In the genomic region with DNA sequence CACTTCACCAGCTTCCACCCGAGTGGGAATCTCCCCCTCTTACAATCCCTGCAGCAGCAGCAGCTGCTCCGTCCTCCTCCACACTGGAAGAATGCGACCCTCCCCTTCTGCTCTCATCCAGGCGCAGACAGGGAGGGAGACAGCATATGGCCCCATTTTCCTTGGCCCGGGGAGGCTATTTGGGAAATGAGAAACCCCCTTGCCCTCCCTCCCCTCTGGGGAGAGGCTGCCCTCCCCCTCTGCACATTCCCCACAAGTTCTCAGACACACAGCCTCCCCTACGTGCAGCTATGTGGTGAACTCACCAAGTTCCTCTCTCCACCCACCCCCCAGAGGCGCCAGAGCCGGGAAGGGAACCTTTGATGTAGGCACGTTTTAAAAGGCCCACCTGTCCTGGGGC, we compare ENCODE assay signal across 9 mouse cellular contexts. TPM values are rescaled to one million over a fixed set of nuclear protein-coding genes. Genes with fewer than 3 reads are reported as not detected.
DNase-seq lines count a peak whose midpoint lies in the region; ATAC-seq and TF ChIP-seq lines count a peak whose summit lies in the region.
"Had no signal": no experiment of that assay in that cellular context is flagged by ENCODE, and none has a peak within 500 bp of the region (broad histone marks: within the 10 kb centered on the region; RNA-seq: fewer than 3 reads in every experiment).

No protein-coding gene starts in this region.

- no peak for TF ChIP-seq POLR2A in myocyte (IDR thresholded peaks at IDR 0.05; ENCODE audit: insufficient read length, low read depth)

- H3K4me1 ChIP-seq in kidney, embryonic 14.5 days (ENCODE audit: control insufficient read depth, insufficient read depth, low read length) = peaks cover 36% of the 10 kb centered on the region

- no peaks in the 10 kb centered on the region for H3K9me3 ChIP-seq in kidney, embryonic 14.5 days (ENCODE audit: control insufficient read depth, low read length)

- no peak overlapping the region for H3K4me3 ChIP-seq in kidney, embryonic 14.5 days (ENCODE audit: low read length)
- H3K4me3 ChIP-seq in myocyte = no peak overlapping the region

- H3K4me2 ChIP-seq in kidney, embryonic 14.5 days (replicated peaks; ENCODE audit: low read depth, low read length) = no peak overlapping the region
- H3K4me2 ChIP-seq in myocyte (ENCODE audit: low read depth) = peak overlapping the region; percentile 32

- no peaks in the 10 kb centered on the region for H3K79me2 ChIP-seq in myocyte (ENCODE audit: control insufficient read depth, insufficient read depth)

- no peak overlapping the region for H3ac ChIP-seq in myocyte (ENCODE audit: control insufficient read depth, insufficient read length)

- DNase-seq in kidney, postnatal 25 days = no peak
- peak; percentile 55 for DNase-seq in embryo, embryonic 11.5 days (ENCODE audit: low read depth, low spot score)
- peak; percentile 76 for DNase-seq in forelimb bud, embryonic 11.5 days (ENCODE audit: low read depth, low spot score)
- DNase-seq in thymus, postnatal 14 days = no peak
- DNase-seq in layer of hippocampus, postnatal 36 days = no peak

- 5% methylated on average over 9 of the region's 9 CpGs for WGBS in kidney, embryonic 14.5 days

- H3K9ac ChIP-seq in kidney, embryonic 14.5 days (ENCODE audit: low read depth, low read length) = no peak overlapping the region

- peak; percentile 88 for ATAC-seq in kidney, embryonic 14.5 days (ENCODE audit: low FRiP score, low TSS enrichment)
- no peak for ATAC-seq in monocyte, adult 5-6 weeks (replicated peaks; ENCODE audit: insufficient number of reproducible peaks, low FRiP score, low TSS enrichment, poor library complexity, severe bottlenecking)

- H3K36me3 ChIP-seq in kidney, embryonic 14.5 days (ENCODE audit: control insufficient read depth, insufficient read depth, low read length) = no peaks in the 10 kb centered on the region
- H3K36me3 ChIP-seq in myocyte (ENCODE audit: control insufficient read depth, insufficient read depth) = no peaks in the 10 kb centered on the region

- H3K27me3 ChIP-seq in kidney, embryonic 14.5 days (ENCODE audit: control insufficient read depth, insufficient read depth, low read length) = no peaks in the 10 kb centered on the region
- H3K27me3 ChIP-seq in myocyte (ENCODE audit: control insufficient read depth, insufficient read depth, insufficient read length) = no peaks in the 10 kb centered on the region

- peak overlapping the region; percentile 30; the same call in 1 of the 2 replicates for H3K27ac ChIP-seq in kidney, embryonic 14.5 days (ENCODE audit: low read depth, low read length)
- H3K27ac ChIP-seq: macrophage had no signal

TF ChIP-seq in myocyte, 11 proteins besides CTCF, POLR2A, EP300 and RAD21:
- TF ChIP-seq CEBPB (IDR thresholded peaks at IDR 0.05; ENCODE audit: insufficient read depth, poor library complexity, severe bottlenecking) (no peak), POLR2AphosphoS2 (IDR thresholded peaks at IDR 0.05; ENCODE audit: insufficient read length, low read depth) (no peak), REST (IDR thresholded peaks at IDR 0.05; ENCODE audit: insufficient read depth, insufficient read length) (no peak), MYOG (IDR thresholded peaks at IDR 0.05; ENCODE audit: control insufficient read depth in 1 of 3, insufficient read depth in 1 of 3, insufficient read length in 2 of 3, low read depth in 2 of 3) (peak; percentile 30 to 75 (median 55)), MYOD1 (IDR thresholded peaks at IDR 0.05; ENCODE audit: control insufficient read depth in 1 of 3, insufficient read length in 2 of 3, low read depth in 2 of 3) (peak in 2 of 3 experiments; percentile 77 to 88)

RNA-seq across cellular contexts. Expression of a gene that starts 51.6 kb away (rescaled TPM):
- polyA plus RNA-seq in kidney, embryonic 14.5 days (2014; fragmentation: Nextera tagmentation; extraction: Ambion mirVana) = 11.5 and 19.5 TPM in 2 replicates
- polyA plus RNA-seq in myocyte (2012; fragmentation: generic; extraction: Trizol) = 18.6 TPM
- 3.2 to 7.1 TPM (median 5.3 TPM) in 3 replicates for total RNA-seq in monocyte, adult 5-6 weeks (2017)
- 10 to 100 TPM; 20.9 to 22.5 TPM for total RNA-seq in layer of hippocampus, postnatal 36 days (2021)

Comparison
In these comparisons a context has a peak if more than half of its experiments do, and no peak if none do; other contexts are left out.
1. DNase-seq: peak in embryo, embryonic 11.5 days (single experiment) and forelimb bud, embryonic 11.5 days (single experiment); none in kidney, postnatal 25 days (0 of 2), thymus, postnatal 14 days (single experiment) and layer of hippocampus, postnatal 36 days (0 of 2).